Mouse (Mus musculus): ENCODE measurements at regions not wholly inside any gene's neighbourhood (a gene's known extent, or its start where the extent isn't known, plus 50 kb on each side); places are given as distances from the start of the nearest gene placed in this dataset.

DNA sequence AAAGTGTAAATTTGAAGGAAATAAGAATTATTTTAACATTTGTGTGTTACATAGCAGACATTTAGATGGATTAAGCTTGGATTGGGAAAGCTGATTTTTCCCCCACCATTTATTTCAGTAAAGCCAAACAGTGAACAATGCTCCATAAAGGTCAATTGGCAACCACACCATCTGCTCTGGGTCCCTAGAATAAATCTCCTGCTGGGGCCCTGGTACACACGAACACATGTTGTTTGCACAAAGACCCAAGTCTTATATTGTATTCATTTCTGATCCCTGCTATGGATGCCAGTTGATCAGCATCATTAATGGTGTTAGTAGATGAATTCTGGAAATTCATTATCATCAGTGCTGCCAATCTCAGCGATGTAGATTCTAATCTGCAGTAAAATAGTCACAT lies 1698.0 kb upstream of the Pcdh17 start:
- DNase-seq: peak in 1 of 2 experiments; percentile 29

DNA sequence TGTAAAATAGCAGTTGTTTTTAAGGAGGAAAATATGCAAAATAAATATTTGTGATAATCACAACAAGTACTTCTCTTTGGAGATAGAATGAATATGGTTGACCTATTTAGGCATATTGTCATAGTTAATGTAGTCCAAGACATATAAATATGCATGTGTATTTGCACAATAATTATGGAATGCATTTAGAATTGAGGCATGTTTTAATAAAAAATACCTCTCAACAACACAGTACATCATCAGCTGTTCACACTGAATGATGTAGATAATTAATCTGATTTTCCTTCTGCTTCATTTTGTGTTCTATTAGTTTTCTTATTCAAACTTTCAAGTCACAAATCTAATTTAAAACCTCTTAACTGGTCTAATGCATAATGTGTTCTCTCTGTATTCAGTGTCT lies 1685.2 kb upstream of the Pcdh17 start:
- DNase-seq: no peak
